Mouse (Mus musculus): ENCODE measurements at regions not wholly inside any gene's neighbourhood (a gene's known extent, or its start where the extent isn't known, plus 50 kb on each side); places are given as distances from the start of the nearest gene placed in this dataset.

GRCm38 (mm10) chr8:7011881-7012280 lies 1649.2 kb downstream of the Efnb2 start:
- H3K4me2 ChIP-seq, result no peak overlapping the region
- no peak overlapping the region for H3K4me3 ChIP-seq
- no peak overlapping the region for H3K9ac ChIP-seq
- no peaks in the 10 kb centered on the region for H3K27me3 ChIP-seq (replicated peaks)
- no peak overlapping the region for H3K27ac ChIP-seq (ENCODE audit: poor library complexity, severe bottlenecking)
- no peaks in the 10 kb centered on the region for H3K9me3 ChIP-seq (replicated peaks)
- H3K36me3 ChIP-seq, result no peaks in the 10 kb centered on the region
- H3K4me1 ChIP-seq (replicated peaks), result no peaks in the 10 kb centered on the region
- ATAC-seq (ENCODE audit: insufficient number of reproducible peaks, low FRiP score), result no peak
- 72% methylated on average over 5 of the region's 5 CpGs for WGBS

- no peak for ATAC-seq (ENCODE audit: insufficient number of reproducible peaks, low FRiP score)
- no peaks in the 10 kb centered on the region for H3K36me3 ChIP-seq
- no peaks in the 10 kb centered on the region for H3K27me3 ChIP-seq (replicated peaks)
- no peak overlapping the region for H3K4me3 ChIP-seq
- H3K9ac ChIP-seq, result no peak overlapping the region
- no peak overlapping the region for H3K4me2 ChIP-seq
- no peak overlapping the region for H3K27ac ChIP-seq (ENCODE audit: poor library complexity, severe bottlenecking)
- no peaks in the 10 kb centered on the region for H3K4me1 ChIP-seq (replicated peaks)
- no peaks in the 10 kb centered on the region for H3K9me3 ChIP-seq (replicated peaks)
- 74% methylated on average over 2 of the region's 2 CpGs for WGBS
These were observed 1669.5 kb downstream of the Efnb2 start for GRCm38 (mm10) chr8:6991516-6991915.

DNA sequence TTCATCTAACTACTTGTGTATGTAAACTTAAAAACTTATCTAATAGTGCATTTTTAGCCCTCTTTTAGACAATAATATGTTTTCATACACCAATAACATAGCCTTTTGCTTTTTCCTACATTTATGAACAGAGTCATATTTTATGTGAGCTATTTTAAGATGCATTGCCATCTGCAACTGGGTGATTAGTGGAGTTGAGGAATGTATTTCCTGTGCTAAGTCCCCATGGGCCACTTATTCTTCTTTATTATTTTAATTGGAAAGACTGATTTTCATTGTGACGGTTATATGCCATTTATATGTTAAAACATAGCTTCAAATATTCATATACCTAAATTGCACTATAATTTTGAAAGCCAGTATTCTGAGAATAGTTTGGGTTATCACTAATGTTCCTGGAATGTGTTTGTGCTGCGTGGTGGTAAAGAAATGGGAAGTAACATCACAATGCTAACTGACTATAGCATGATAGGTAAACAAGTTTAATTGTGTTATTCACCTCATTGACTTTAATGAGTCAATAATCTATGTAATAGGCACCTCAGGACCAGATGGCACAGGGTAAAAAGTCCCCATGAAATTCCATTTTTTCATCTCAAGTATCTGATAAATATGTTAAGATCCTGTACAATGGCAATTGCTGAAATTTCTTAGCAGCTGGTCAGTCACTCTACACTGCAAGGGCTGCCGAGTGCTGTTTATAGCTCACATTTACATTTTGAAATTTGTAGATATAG lies 1671.5 kb downstream of the Efnb2 start:
- no peak overlapping the region for H3K27ac ChIP-seq (ENCODE audit: poor library complexity, severe bottlenecking)
- no peaks in the 10 kb centered on the region for H3K9me3 ChIP-seq (replicated peaks)
- no peak overlapping the region for H3K9ac ChIP-seq
- no peak overlapping the region for H3K4me3 ChIP-seq
- H3K27me3 ChIP-seq (replicated peaks), result no peaks in the 10 kb centered on the region
- no peaks in the 10 kb centered on the region for H3K36me3 ChIP-seq
- 78% methylated on average over 3 of the region's 3 CpGs for WGBS
- no peak for ATAC-seq (ENCODE audit: insufficient number of reproducible peaks, low FRiP score)
- H3K4me1 ChIP-seq (replicated peaks), result no peaks in the 10 kb centered on the region
- no peak overlapping the region for H3K4me2 ChIP-seq

- no peak overlapping the region for H3K27ac ChIP-seq (ENCODE audit: poor library complexity, severe bottlenecking)
- H3K36me3 ChIP-seq, result no peaks in the 10 kb centered on the region
- no peaks in the 10 kb centered on the region for H3K4me1 ChIP-seq (replicated peaks)
- ATAC-seq (ENCODE audit: insufficient number of reproducible peaks, low FRiP score), result no peak
- no peak overlapping the region for H3K9ac ChIP-seq
- H3K4me3 ChIP-seq, result no peak overlapping the region
- H3K4me2 ChIP-seq, result no peak overlapping the region
- no peaks in the 10 kb centered on the region for H3K27me3 ChIP-seq (replicated peaks)
- no peaks in the 10 kb centered on the region for H3K9me3 ChIP-seq (replicated peaks)
These were observed 1687.1 kb downstream of the Efnb2 start for GRCm38 (mm10) chr8:6973961-6974360.

- Histone ChIP-seq H3K9me3 (replicated peaks) (no peaks in the 10 kb centered on the region), H3K27ac (ENCODE audit: poor library complexity, severe bottlenecking) (no peak overlapping the region), H3K4me3 (no peak overlapping the region), H3K4me2 (no peak overlapping the region), H3K27me3 (replicated peaks) (no peaks in the 10 kb centered on the region), H3K36me3 (no peaks in the 10 kb centered on the region), H3K9ac (no peak overlapping the region), H3K4me1 (replicated peaks) (no peaks in the 10 kb centered on the region)
- 79% methylated on average over 4 of the region's 4 CpGs for WGBS
- no peak for ATAC-seq (ENCODE audit: insufficient number of reproducible peaks, low FRiP score)
These were observed 1697.8 kb downstream of the Efnb2 start for GRCm38 (mm10) chr8:6963006-6963799.

- Histone ChIP-seq H3K9me3 (replicated peaks) (no peaks in the 10 kb centered on the region), H3K9ac (no peak overlapping the region), H3K27me3 (replicated peaks) (no peaks in the 10 kb centered on the region), H3K36me3 (no peaks in the 10 kb centered on the region), H3K4me3 (no peak overlapping the region), H3K27ac (ENCODE audit: poor library complexity, severe bottlenecking) (no peak overlapping the region), H3K4me1 (replicated peaks) (no peaks in the 10 kb centered on the region), H3K4me2 (no peak overlapping the region)
- ATAC-seq (ENCODE audit: insufficient number of reproducible peaks, low FRiP score), result no peak
- WGBS, result 77% methylated on average over 5 of the region's 5 CpGs
These were observed 1703.0 kb downstream of the Efnb2 start for GRCm38 (mm10) chr8:6958086-6958485.

- no peaks in the 10 kb centered on the region for H3K36me3 ChIP-seq
- H3K27ac ChIP-seq (ENCODE audit: poor library complexity, severe bottlenecking), result no peak overlapping the region
- H3K4me1 ChIP-seq (replicated peaks), result no peaks in the 10 kb centered on the region
- no peak overlapping the region for H3K9ac ChIP-seq
- no peak for ATAC-seq (ENCODE audit: insufficient number of reproducible peaks, low FRiP score)
- no peak overlapping the region for H3K4me2 ChIP-seq
- no peak overlapping the region for H3K4me3 ChIP-seq
- WGBS, result 70% methylated on average over 7 of the region's 7 CpGs
- no peaks in the 10 kb centered on the region for H3K9me3 ChIP-seq (replicated peaks)
- H3K27me3 ChIP-seq (replicated peaks), result no peaks in the 10 kb centered on the region
These were observed 1706.8 kb downstream of the Efnb2 start for GRCm38 (mm10) chr8:6954251-6954650.

DNA sequence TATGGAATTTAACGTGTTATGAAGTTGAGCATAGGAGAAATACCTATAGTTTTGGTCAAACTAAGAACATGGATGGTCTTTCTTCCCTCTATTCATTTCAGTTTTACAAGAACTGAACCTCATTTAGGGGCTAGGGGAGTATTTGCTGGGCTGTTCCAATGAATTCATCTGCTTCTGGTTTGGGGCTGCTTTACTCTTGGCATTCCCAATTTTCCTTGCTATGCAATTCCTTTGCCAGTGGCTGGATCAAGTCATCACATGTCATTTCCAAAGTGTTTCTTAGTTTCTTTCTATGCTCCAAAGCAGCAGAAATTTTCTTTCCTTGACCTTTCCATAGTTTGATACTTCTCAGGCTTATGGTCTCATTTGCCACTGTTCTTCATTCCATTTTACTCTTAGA lies 1738.6 kb downstream of the Efnb2 start:
- no peaks in the 10 kb centered on the region for H3K27me3 ChIP-seq (replicated peaks)
- no peak overlapping the region for H3K9ac ChIP-seq
- 64% methylated on average over 1 of the region's 1 CpGs for WGBS
- H3K4me1 ChIP-seq (replicated peaks), result no peaks in the 10 kb centered on the region
- ATAC-seq (ENCODE audit: insufficient number of reproducible peaks, low FRiP score), result no peak
- no peak overlapping the region for H3K27ac ChIP-seq (ENCODE audit: poor library complexity, severe bottlenecking)
- no peaks in the 10 kb centered on the region for H3K36me3 ChIP-seq
- H3K4me3 ChIP-seq, result no peak overlapping the region
- H3K4me2 ChIP-seq, result no peak overlapping the region
- no peaks in the 10 kb centered on the region for H3K9me3 ChIP-seq (replicated peaks)

DNA sequence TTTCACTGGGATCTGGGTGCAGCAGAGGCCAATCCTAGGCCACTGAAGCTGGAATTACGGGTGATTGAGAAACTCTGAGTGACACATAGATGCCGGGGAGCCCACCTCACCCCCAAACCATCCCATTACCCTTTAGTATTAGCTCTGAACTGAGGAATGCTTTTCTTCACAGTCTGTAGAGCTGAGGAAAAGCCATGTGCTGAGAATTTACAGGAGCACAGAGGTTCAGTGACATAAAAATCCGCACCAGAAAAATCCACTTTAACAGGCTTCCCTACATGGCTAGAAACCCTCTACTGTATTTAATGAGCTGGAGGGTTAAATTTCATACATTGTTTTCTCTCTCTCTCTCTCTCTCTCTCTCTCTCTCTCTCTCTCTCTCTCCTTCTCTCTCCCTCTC lies 1753.4 kb downstream of the Efnb2 start:
- ATAC-seq (ENCODE audit: insufficient number of reproducible peaks, low FRiP score), result no peak
- Histone ChIP-seq H3K4me1 (replicated peaks) (no peaks in the 10 kb centered on the region), H3K9ac (no peak overlapping the region), H3K27me3 (replicated peaks) (no peaks in the 10 kb centered on the region), H3K4me3 (no peak overlapping the region), H3K27ac (ENCODE audit: poor library complexity, severe bottlenecking) (no peak overlapping the region), H3K4me2 (no peak overlapping the region), H3K9me3 (replicated peaks) (no peaks in the 10 kb centered on the region), H3K36me3 (no peaks in the 10 kb centered on the region)
- 64% methylated on average over 3 of the region's 3 CpGs for WGBS

DNA sequence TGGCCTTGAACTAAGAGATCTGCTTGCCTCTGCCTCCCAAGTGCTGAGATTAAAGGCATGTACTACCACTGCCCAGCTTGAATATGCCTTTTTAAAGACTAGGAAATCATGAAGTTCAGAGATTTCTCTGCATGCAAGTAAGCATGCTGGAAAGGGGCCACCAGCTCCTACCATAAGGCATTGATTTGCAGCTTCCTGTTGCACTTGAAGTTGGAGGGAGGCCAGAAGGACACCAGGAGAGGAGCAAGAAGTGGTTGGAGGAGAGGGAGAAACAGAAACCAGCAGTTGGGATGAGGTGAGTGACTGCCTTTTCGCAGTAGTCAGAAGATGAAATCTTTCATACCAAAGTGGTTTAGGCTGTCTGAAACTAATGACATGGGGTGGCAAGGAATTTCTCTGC lies 1769.6 kb downstream of the Efnb2 start:
- Histone ChIP-seq H3K4me3 (no peak overlapping the region), H3K4me1 (replicated peaks) (no peaks in the 10 kb centered on the region), H3K27ac (ENCODE audit: poor library complexity, severe bottlenecking) (no peak overlapping the region), H3K4me2 (no peak overlapping the region), H3K9ac (no peak overlapping the region), H3K9me3 (replicated peaks) (no peaks in the 10 kb centered on the region), H3K36me3 (no peaks in the 10 kb centered on the region), H3K27me3 (replicated peaks) (no peaks in the 10 kb centered on the region)
- ATAC-seq (ENCODE audit: insufficient number of reproducible peaks, low FRiP score), result no peak
- WGBS, result 72% methylated on average over 1 of the region's 1 CpGs

DNA sequence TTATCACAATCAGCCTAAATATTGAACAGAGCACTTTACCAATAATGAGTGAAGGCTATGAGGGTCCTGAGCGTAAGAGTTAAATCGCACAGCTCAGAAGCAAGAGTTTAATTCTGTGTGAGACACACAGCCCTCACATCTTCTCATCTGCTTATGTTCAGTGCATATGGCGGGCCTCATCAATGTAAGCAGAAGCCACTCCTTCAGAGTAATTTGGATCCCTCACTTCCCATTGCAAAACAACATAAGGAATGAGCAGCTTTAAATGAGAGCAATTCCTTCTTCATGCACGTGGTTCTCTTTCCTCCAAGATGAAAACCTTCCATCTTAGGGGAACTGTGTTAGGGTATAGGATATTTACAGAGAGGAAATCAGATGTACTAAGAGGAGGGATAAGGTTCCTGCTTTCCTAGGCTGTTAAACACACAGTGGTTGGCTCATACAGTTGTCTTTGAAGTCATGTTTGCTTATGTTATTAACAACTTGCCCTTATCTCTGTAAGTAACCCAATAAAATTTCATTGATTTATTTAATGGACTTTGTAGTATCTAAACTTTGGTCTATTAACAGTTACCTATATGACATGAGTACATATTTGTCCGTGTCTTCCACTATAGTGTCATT lies 1774.2 kb downstream of the Efnb2 start:
- Histone ChIP-seq H3K4me1 (replicated peaks) (no peaks in the 10 kb centered on the region), H3K9ac (no peak overlapping the region), H3K27me3 (replicated peaks) (no peaks in the 10 kb centered on the region), H3K9me3 (replicated peaks) (no peaks in the 10 kb centered on the region), H3K27ac (ENCODE audit: poor library complexity, severe bottlenecking) (no peak overlapping the region), H3K36me3 (no peaks in the 10 kb centered on the region), H3K4me3 (no peak overlapping the region), H3K4me2 (no peak overlapping the region)
- WGBS, result 79% methylated on average over 5 of the region's 5 CpGs
- no peak for ATAC-seq (ENCODE audit: insufficient number of reproducible peaks, low FRiP score)

Measured in heart, embryonic 12.5 days (tissue).